Mouse (Mus musculus) liver, postnatal 0 days (tissue): ENCODE results near the gene Thnsl2.

Source experiments
- CTCF ChIP-seq: sonication (generic); IDR thresholded peaks from 2 replicates; pipeline ENCODE4 v1.5.1; 2016; ENCODE audit warnings: antibody characterized with exemption, low read depth
- EP300 ChIP-seq: IDR thresholded peaks from 2 replicates; pipeline ENCODE4 v1.6.1; 2016; ENCODE audit warnings: antibody characterized with exemption, low read depth, mild to moderate bottlenecking

DNA sequence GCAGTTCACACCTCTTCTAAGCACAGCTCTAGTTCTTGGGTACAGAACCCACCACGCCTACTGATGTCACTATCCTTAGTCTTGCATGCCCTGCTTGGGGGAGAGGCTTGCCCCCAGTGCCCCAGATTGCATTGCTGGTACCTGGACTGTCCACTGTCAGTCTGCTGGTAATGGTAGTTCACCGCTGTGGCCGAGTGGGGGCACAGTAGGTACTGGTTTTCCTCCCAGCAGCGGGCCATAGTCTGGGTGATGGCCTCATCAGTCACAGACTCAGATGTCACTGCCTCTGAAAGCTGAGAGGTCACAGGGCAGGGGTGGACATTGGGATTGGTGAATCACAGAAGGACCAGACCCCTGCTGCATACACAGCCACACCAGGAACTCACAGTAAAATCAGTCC lies 15.2 kb downstream of the Thnsl2 start:
- TF ChIP-seq CTCF (no peak), EP300 (no peak)
